Mouse (Mus musculus) layer of hippocampus, adult 9-10 months (tissue): ENCODE data around the gene Osm.

Experiments used
- DNase-seq: peaks from one replicate; pipeline ENCODE4 v3.0.0; 2022; ENCODE audit warnings: low spot score

Gene Osm

GRCm38 (mm10) chr11:4216248-4217000 is 19.8 kb upstream of the Osm start:
- DNase-seq = no peak

- no peak for DNase-seq
Measured at GRCm38 (mm10) chr11:4217914-4218629, 18.1 kb upstream of the Osm start, which contains the start of gene Castor1. Gene Castor1, plus strand, starts transcription at chr11:4218225.

- no peak for DNase-seq
Measured at GRCm38 (mm10) chr11:4218637-4219036, 17.6 kb upstream of the Osm start.

GRCm38 (mm10) chr11:4219317-4219751 is 16.9 kb upstream of the Osm start:
- DNase-seq = peak; percentile 77

GRCm38 (mm10) chr11:4219908-4220307 is 16.3 kb upstream of the Osm start:
- DNase-seq = no peak

- DNase-seq = peak; percentile 61
Measured at GRCm38 (mm10) chr11:4220443-4221400, 15.5 kb upstream of the Osm start.

- no peak for DNase-seq
Measured at GRCm38 (mm10) chr11:4222046-4222950, 13.9 kb upstream of the Osm start.

GRCm38 (mm10) chr11:4223393-4224188 is 12.6 kb upstream of the Osm start:
- DNase-seq = no peak

GRCm38 (mm10) chr11:4224223-4224622 is 12.0 kb upstream of the Osm start:
- no peak for DNase-seq

GRCm38 (mm10) chr11:4226569-4227325 is 9.5 kb upstream of the Osm start:
- DNase-seq = no peak

GRCm38 (mm10) chr11:4228463-4228862 is 7.8 kb upstream of the Osm start:
- DNase-seq = no peak

- DNase-seq = no peak
Measured at GRCm38 (mm10) chr11:4229841-4230240, 6.4 kb upstream of the Osm start.

GRCm38 (mm10) chr11:4231435-4231834 is 4.8 kb upstream of the Osm start:
- no peak for DNase-seq

GRCm38 (mm10) chr11:4232644-4233043 is 3.6 kb upstream of the Osm start:
- no peak for DNase-seq

GRCm38 (mm10) chr11:4235052-4235655 is 1.1 kb upstream of the Osm start:
- DNase-seq = no peak

- DNase-seq = no peak
Measured at GRCm38 (mm10) chr11:4236546-4237067, 387 bp downstream of the Osm start.

- DNase-seq = no peak
Measured at GRCm38 (mm10) chr11:4237389-4237912, 1.2 kb downstream of the Osm start.

- DNase-seq = no peak
Measured at GRCm38 (mm10) chr11:4238167-4238566, 1.9 kb downstream of the Osm start.

- no peak for DNase-seq
Measured at GRCm38 (mm10) chr11:4239691-4240090, 3.5 kb downstream of the Osm start.
